Mouse (Mus musculus) MEL (cell line): Measurements from ENCODE around the gene Svbp. TPM values are rescaled to one million over a fixed set of nuclear protein-coding genes. Genes with fewer than 3 reads are reported as not detected.

Source experiments
- DNase-seq: peaks from one replicate; pipeline ENCODE4 v3.0.0; 2011; ENCODE audit warnings: low read depth, low spot score
- H3K27ac ChIP-seq: 2 replicates; pipeline ENCODE4 v1.5.1; 2012; ENCODE audit warnings: low read depth, mild to moderate bottlenecking, control low read depth, low read length, moderate library complexity; ENCODE audit not compliant: control insufficient read depth
- H3K27me3 ChIP-seq, 2 experiments: fragments of 150-350 bp in 1 of 2; sonication (generic) in 1 of 2; 2 replicates each; pipeline ENCODE4 v1.6.1; 2012; ENCODE audit warnings: low read length in 2 of 2, mild to moderate bottlenecking in 2 of 2, improper control_type of control experiment in 1 of 2, moderate library complexity in 1 of 2; ENCODE audit not compliant: insufficient read depth in 2 of 2, control insufficient read depth in 1 of 2
- H3K36me3 ChIP-seq, 2 experiments: 2 replicates each; pipeline ENCODE4 v1.6.1; 2012 to 2014; ENCODE audit warnings: low read length in 2 of 2, improper control_type of control experiment in 1 of 2, inconsistent platforms in 1 of 2, mild to moderate bottlenecking in 1 of 2; ENCODE audit not compliant: insufficient read depth in 2 of 2, control insufficient read depth in 1 of 2
- H3K4me1 ChIP-seq, 2 experiments: fragments of 150-350 bp in 1 of 2; sonication (generic) in 1 of 2; 2 replicates each; pipeline ENCODE4 v1.6.1; 2012; ENCODE audit warnings: low read length in 2 of 2, improper control_type of control experiment in 1 of 2, mild to moderate bottlenecking in 1 of 2; ENCODE audit not compliant: insufficient read depth in 2 of 2, control insufficient read depth in 1 of 2
- H3K4me3 ChIP-seq, 2 experiments: fragments of 150-350 bp in 1 of 2; sonication (generic) in 1 of 2; 2 replicates each; pipeline ENCODE4 v1.5.1; 2012; ENCODE audit warnings: low read depth in 2 of 2, low read length in 2 of 2, mild to moderate bottlenecking in 2 of 2, moderate library complexity in 2 of 2, control low read depth in 1 of 2, improper control_type of control experiment in 1 of 2; ENCODE audit not compliant: control insufficient read depth in 1 of 2, insufficient read depth in 1 of 2
- H3K79me2 ChIP-seq: 2 replicates; pipeline ENCODE4 v1.6.1; 2012; ENCODE audit warnings: mild to moderate bottlenecking, low read length, moderate library complexity; ENCODE audit not compliant: control insufficient read depth, poor library complexity, insufficient read depth
- H3K9ac ChIP-seq: 2 replicates; pipeline ENCODE4 v1.6.1; 2012; ENCODE audit warnings: low read depth, mild to moderate bottlenecking, control low read depth, low read length, moderate library complexity; ENCODE audit not compliant: control insufficient read depth, poor library complexity, severe bottlenecking
- H3K9me3 ChIP-seq: fragments of 150-350 bp; sonication (generic); replicated peaks from 2 replicates; pipeline ENCODE4 v1.6.1; 2012; ENCODE audit warnings: mild to moderate bottlenecking, low read length, improper control_type of control experiment, moderate library complexity; ENCODE audit not compliant: insufficient read depth
- BHLHE40 ChIP-seq: IDR thresholded peaks from 2 replicates; pipeline ENCODE4 v1.6.1; 2012; ENCODE audit warnings: low read depth, mild to moderate bottlenecking, inconsistent platforms, low read length, improper control_type of control experiment, borderline replicate concordance
- CHD2 ChIP-seq: IDR thresholded peaks from 2 replicates; pipeline ENCODE4 v1.6.1; 2011; ENCODE audit warnings: low read length, improper control_type of control experiment
- E2F4 ChIP-seq: IDR thresholded peaks from 2 replicates; pipeline ENCODE4 v1.6.1; 2011; ENCODE audit warnings: low read depth, low read length, improper control_type of control experiment, borderline replicate concordance
- ELF1 ChIP-seq: IDR thresholded peaks from 2 replicates; pipeline ENCODE4 v1.6.1; 2014; ENCODE audit warnings: low read depth, mild to moderate bottlenecking, inconsistent platforms, low read length, improper control_type of control experiment, moderate library complexity
- ETS1 ChIP-seq: IDR thresholded peaks from 2 replicates; pipeline ENCODE4 v1.6.1; 2012; ENCODE audit warnings: low read depth, mild to moderate bottlenecking, inconsistent platforms, low read length, improper control_type of control experiment, moderate library complexity
- GABPA ChIP-seq: IDR thresholded peaks from 2 replicates; pipeline ENCODE4 v1.6.1; 2012; ENCODE audit warnings: low read depth, mild to moderate bottlenecking, inconsistent platforms, low read length, improper control_type of control experiment, moderate library complexity
- GATA1 ChIP-seq: IDR thresholded peaks from 2 replicates; pipeline ENCODE4 v1.6.1; 2011; ENCODE audit warnings: low read depth, low read length, improper control_type of control experiment
- JUND ChIP-seq: IDR thresholded peaks from 2 replicates; pipeline ENCODE4 v1.6.1; 2011; ENCODE audit warnings: low read depth, mild to moderate bottlenecking, improper control_type of control experiment, low read length
- KAT2A ChIP-seq: conservative IDR thresholded peaks from 2 replicates; pipeline ENCODE4 v1.6.1; 2012; ENCODE audit warnings: low read depth, low read length, improper control_type of control experiment, inconsistent platforms
- MAFK ChIP-seq: IDR thresholded peaks from 2 replicates; pipeline ENCODE4 v1.6.1; 2011; ENCODE audit warnings: low read depth, mild to moderate bottlenecking, low read length, improper control_type of control experiment, borderline replicate concordance
- MAZ ChIP-seq: IDR thresholded peaks from 2 replicates; pipeline ENCODE4 v1.6.1; 2012; ENCODE audit warnings: low read depth, mild to moderate bottlenecking, inconsistent platforms, low read length, improper control_type of control experiment
- MEF2A ChIP-seq: IDR thresholded peaks from 2 replicates; pipeline ENCODE4 v1.6.1; 2014; ENCODE audit warnings: low read depth, mild to moderate bottlenecking, inconsistent platforms, low read length, improper control_type of control experiment; ENCODE audit not compliant: poor library complexity, insufficient replicate concordance, severe bottlenecking; ENCODE audit errors: extremely low read depth
- MXI1 ChIP-seq: IDR thresholded peaks from 2 replicates; pipeline ENCODE4 v1.6.1; 2011; ENCODE audit warnings: mild to moderate bottlenecking, low read depth, low read length, improper control_type of control experiment
- MYB ChIP-seq: IDR thresholded peaks from 2 replicates; pipeline ENCODE4 v1.6.1; 2011; ENCODE audit warnings: mild to moderate bottlenecking, low read depth, low read length, improper control_type of control experiment
- MYC ChIP-seq: IDR thresholded peaks from 2 replicates; pipeline ENCODE4 v1.6.1; 2011; ENCODE audit warnings: low read depth, mild to moderate bottlenecking, low read length, improper control_type of control experiment, moderate library complexity
- POLR2AphosphoS2 ChIP-seq: IDR thresholded peaks from 2 replicates; pipeline ENCODE4 v1.6.1; 2011; ENCODE audit warnings: low read length, improper control_type of control experiment
- POLR2AphosphoS5 ChIP-seq: IDR thresholded peaks from 2 replicates; pipeline ENCODE4 v1.6.1; 2012; ENCODE audit warnings: low read depth, borderline replicate concordance, mild to moderate bottlenecking, inconsistent platforms, low read length, moderate library complexity, mixed read lengths
- RCOR1 ChIP-seq: IDR thresholded peaks from 2 replicates; pipeline ENCODE4 v1.6.1; 2012; ENCODE audit warnings: low read depth, mild to moderate bottlenecking, inconsistent platforms, low read length, improper control_type of control experiment
- SMC3 ChIP-seq: IDR thresholded peaks from 2 replicates; pipeline ENCODE4 v1.6.1; 2011; ENCODE audit warnings: low read depth, low read length, improper control_type of control experiment
- TBP ChIP-seq: IDR thresholded peaks from 2 replicates; pipeline ENCODE4 v1.8.0; 2011; ENCODE audit warnings: low read depth, low read length, improper control_type of control experiment
- USF1 ChIP-seq: IDR thresholded peaks from 2 replicates; pipeline ENCODE4 v1.6.1; 2014; ENCODE audit warnings: low read depth, mild to moderate bottlenecking, inconsistent platforms, low read length, improper control_type of control experiment, moderate library complexity
- USF2 ChIP-seq, 2 experiments: IDR thresholded peaks; 2 replicates each; pipeline ENCODE4 v1.6.1; 2011 to 2012; ENCODE audit warnings: improper control_type of control experiment in 2 of 2, low read length in 2 of 2, borderline replicate concordance in 1 of 2, inconsistent platforms in 1 of 2, low read depth in 1 of 2, mild to moderate bottlenecking in 1 of 2; ENCODE audit not compliant: insufficient read depth in 1 of 2
- ZKSCAN1 ChIP-seq: IDR thresholded peaks from 2 replicates; pipeline ENCODE4 v1.6.1; 2012; ENCODE audit warnings: low read depth, mild to moderate bottlenecking, inconsistent platforms, low read length, improper control_type of control experiment, moderate library complexity
- ZMIZ1 ChIP-seq: IDR thresholded peaks from 2 replicates; pipeline ENCODE4 v1.6.1; 2012; ENCODE audit warnings: low read depth, mild to moderate bottlenecking, inconsistent platforms, low read length, improper control_type of control experiment, moderate library complexity
- polyA plus RNA-seq, 2 experiments: library from polyadenylated mRNA; stranded (reverse) in 1 of 2; unstranded in 1 of 2; fragments of >175 nt in 1 of 2; fragments of >200 nt in 1 of 2; gene quantifications; 2 replicates each; pipeline versions ENCODE4 v1.2.1 to v1.2.4; 2012; ENCODE audit warnings: low replicate concordance in 2 of 2, low read depth in 1 of 2; ENCODE audit not compliant: insufficient read length in 2 of 2, insufficient read depth in 1 of 2, missing spikeins in 1 of 2
- total RNA-seq: library from RNA; depleted of rRNA; stranded (reverse); fragments of 300-350 nt; gene quantifications from 2 replicates; pipeline ENCODE4 v1.2.3, GENCODE M21; 2012

The Svbp gene
- total and polyA plus RNA-seq, 3 experiments = 63.7 to 131 TPM; not detected in 1

- no peaks in the 10 kb centered on the region for H3K79me2 ChIP-seq
- H3K27me3 ChIP-seq = no peaks in the 10 kb centered on the region
- H3K4me1 ChIP-seq = peaks cover 0 to 12% of the 10 kb centered on the region in 2 experiments; a peak in 2 of 4 replicates
- H3K36me3 ChIP-seq = peaks cover 0 to 15% of the 10 kb centered on the region in 2 experiments; a peak in 2 of 4 replicates
- no peaks in the 10 kb centered on the region for H3K9me3 ChIP-seq
- H3K27ac ChIP-seq = no peak overlapping the region
- DNase-seq = no peak
- TF ChIP-seq GATA1 (no peak), MYC (no peak)
- H3K9ac ChIP-seq = no peak overlapping the region
- H3K4me3 ChIP-seq = no peak overlapping the region
Observed at GRCm38 (mm10) chr4:119224534-119224933, 29.4 kb downstream of the Svbp start.

- no peak overlapping the region for H3K9ac ChIP-seq
- no peak overlapping the region for H3K27ac ChIP-seq
- peaks cover 0 to 15% of the 10 kb centered on the region in 2 experiments; a peak in 2 of 4 replicates for H3K36me3 ChIP-seq
- no peaks in the 10 kb centered on the region for H3K9me3 ChIP-seq
- H3K79me2 ChIP-seq = no peaks in the 10 kb centered on the region; the same call in 1 of the 2 replicates
- H3K4me3 ChIP-seq = no peak overlapping the region
- no peak for TF ChIP-seq BHLHE40
- TF ChIP-seq MXI1 = no peak
- TF ChIP-seq ETS1 = no peak
- TF ChIP-seq ELF1 = no peak
- TF ChIP-seq ZKSCAN1 = no peak
- no peak for TF ChIP-seq ZMIZ1
- TF ChIP-seq USF1 = no peak
- no peak for TF ChIP-seq USF2 (IDR thresholded peaks at IDR 0.05; ENCODE audit: borderline replicate concordance in 1 of 2, insufficient read depth in 1 of 2, low read depth in 1 of 2, low read length in 2 of 2)
- TF ChIP-seq RCOR1 = no peak
- no peak for TF ChIP-seq JUND
- DNase-seq = no peak
- H3K27me3 ChIP-seq = no peaks in the 10 kb centered on the region
- peaks cover 0 to 12% of the 10 kb centered on the region in 2 experiments; a peak in 2 of 4 replicates for H3K4me1 ChIP-seq
Observed at GRCm38 (mm10) chr4:119225719-119226118, 30.6 kb downstream of the Svbp start.

GRCm38 (mm10) chr4:119226751-119227150 lies 31.6 kb downstream of the Svbp start:
- Histone ChIP-seq H3K9ac (no peak overlapping the region), H3K9me3 (no peaks in the 10 kb centered on the region), H3K4me3 (no peak overlapping the region), H3K4me1 (peaks cover 3 to 16% of the 10 kb centered on the region in 2 experiments; a peak in 3 of 4 replicates), H3K27ac (peak overlapping the region; percentile 73), H3K27me3 (no peaks in the 10 kb centered on the region), H3K79me2 (no peaks in the 10 kb centered on the region; the same call in 1 of the 2 replicates), H3K36me3 (peaks cover 0 to 21% of the 10 kb centered on the region in 2 experiments; a peak in 2 of 4 replicates)
- peak; percentile 81 for DNase-seq
- TF ChIP-seq ZMIZ1 (no peak), ELF1 (no peak), GABPA (no peak), MAZ (no peak), JUND (0 out of 2 replicates have a peak, but pooled peaks have one; percentile 70), POLR2AphosphoS2 (no peak), MXI1 (peak; percentile 36; the same call in 1 of the 2 replicates), TBP (no peak), MYB (no peak), MEF2A (no peak), KAT2A (no peak), RCOR1 (no peak), MAFK (0 out of 2 replicates have a peak, but pooled peaks have one; percentile 17), CHD2 (no peak), E2F4 (no peak), USF1 (no peak), POLR2AphosphoS5 (no peak), SMC3 (no peak), BHLHE40 (0 out of 2 replicates have a peak, but pooled peaks have one; percentile 29)
